Mouse (Mus musculus): Measurements from ENCODE around the gene Acad10. TPM values are rescaled to one million over a fixed set of nuclear protein-coding genes. Genes with fewer than 3 reads are reported as not detected.
"Not testable (repeated sequence)": the region's sequence is repeated elsewhere in the genome, so short reads cannot be mapped to it uniquely, and the experiment has no call there.

The Acad10 gene
- total RNA-seq, 1 experiment from 2014 or later, result 4.1 TPM

DNA sequence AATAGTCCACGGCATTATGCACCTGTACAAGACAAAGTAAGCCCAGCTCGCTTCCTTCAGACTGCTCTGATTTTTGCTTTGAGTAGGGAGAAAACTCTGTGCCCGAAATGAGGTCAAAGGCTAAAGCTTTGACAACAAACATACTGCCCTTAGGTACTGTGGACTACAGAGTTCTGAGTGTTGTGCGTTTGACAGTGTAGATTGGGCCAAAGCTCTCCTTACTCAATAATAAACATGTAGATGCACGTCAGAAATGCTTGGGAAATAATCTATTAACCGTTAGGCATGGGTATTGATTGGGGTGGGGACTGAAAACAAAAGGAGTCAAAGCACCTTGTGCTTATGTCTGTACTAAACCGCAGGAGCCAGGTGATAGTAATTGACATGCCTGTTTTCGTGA lies 3.1 kb upstream of the Acad10 start:
- ATAC-seq (ENCODE audit: extremely low read depth, insufficient number of reproducible peaks, low FRiP score, poor library complexity, severe bottlenecking), result no peak

DNA sequence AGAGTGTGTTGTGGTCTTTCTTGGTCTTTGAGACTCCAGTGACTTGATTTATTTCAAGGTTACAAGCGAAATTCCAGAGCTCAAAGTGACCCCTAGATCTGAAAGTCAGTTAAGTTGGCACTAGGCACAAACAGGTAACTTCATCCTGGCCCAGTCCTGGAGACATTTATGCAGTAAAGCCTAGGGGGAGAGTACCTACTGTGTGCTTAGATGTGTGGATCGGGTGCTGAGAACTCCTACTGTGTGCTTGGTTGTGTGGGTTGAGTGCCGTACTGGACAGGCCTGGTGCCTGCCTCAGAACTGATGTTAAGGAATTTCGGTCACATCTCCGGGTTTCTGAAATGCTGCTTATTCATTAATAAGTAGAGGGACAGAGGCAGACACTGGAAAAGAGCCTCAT lies 1.2 kb upstream of the Acad10 start:
- no peak for ATAC-seq (ENCODE audit: extremely low read depth, insufficient number of reproducible peaks, low FRiP score, poor library complexity, severe bottlenecking)

DNA sequence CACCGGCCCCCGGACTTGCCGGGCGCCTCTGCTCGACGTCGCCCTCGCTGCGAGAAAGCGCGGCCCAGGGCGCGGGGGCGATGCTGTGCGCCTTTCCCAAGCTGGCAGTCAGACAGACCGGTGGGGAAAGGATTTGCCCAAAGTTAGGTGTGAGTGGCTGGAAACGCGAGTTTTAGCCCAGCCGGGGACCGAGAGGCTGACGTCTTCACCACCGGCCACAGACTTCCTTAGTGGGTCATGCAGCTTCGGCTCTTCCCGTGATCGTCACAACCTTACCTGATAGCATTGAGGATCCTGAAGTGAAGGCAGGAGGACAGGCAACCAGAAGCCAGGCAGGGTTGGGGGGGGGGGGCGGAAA lies 562 bp upstream of the Acad10 start:
- ATAC-seq (ENCODE audit: extremely low read depth, insufficient number of reproducible peaks, low FRiP score, poor library complexity, severe bottlenecking), result peak; percentile 14; the same call in 1 of the 2 replicates

DNA sequence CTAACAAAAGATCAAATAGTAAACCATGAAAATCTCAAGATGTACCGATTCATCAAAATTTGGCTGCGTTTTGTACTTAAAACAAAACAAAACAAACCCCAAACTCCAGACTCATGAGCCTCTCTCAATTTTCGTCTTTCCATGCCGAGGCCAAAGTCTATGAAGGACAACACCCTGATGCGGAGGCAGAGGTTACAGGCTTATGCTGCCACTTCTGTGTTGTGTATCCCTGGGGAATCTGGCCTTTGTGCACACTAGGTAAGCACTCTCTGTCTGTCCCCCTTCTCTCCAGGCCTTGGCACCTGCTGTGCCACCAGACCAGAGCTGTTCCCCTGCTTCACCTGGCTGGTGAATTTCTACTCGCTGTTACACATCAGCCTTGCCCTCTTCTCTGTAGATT lies 2.7 kb downstream of the Acad10 start:
- not testable (repeated sequence) for ATAC-seq (ENCODE audit: extremely low read depth, insufficient number of reproducible peaks, low FRiP score, poor library complexity, severe bottlenecking)

DNA sequence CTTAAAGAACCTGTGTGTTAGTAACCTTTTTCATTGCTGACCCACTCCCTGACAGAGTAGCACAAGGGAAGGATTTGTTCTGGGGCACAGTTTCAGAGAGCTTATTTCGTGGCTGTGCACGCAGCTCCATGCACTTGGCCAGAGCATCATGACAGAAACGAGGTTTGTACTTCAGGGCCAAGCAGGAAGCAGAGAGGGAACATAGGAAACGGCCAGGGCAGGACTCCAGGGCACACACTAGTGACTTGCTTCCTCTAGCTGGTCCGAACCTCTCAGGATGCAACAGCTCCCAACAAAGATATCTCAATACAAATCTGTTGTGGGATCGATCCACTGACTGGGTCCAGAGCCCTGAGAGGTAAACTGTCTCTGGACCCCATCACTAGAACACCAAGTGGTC lies 3.4 kb downstream of the Acad10 start:
- ATAC-seq (ENCODE audit: extremely low read depth, insufficient number of reproducible peaks, low FRiP score, poor library complexity, severe bottlenecking), result not testable (repeated sequence)

DNA sequence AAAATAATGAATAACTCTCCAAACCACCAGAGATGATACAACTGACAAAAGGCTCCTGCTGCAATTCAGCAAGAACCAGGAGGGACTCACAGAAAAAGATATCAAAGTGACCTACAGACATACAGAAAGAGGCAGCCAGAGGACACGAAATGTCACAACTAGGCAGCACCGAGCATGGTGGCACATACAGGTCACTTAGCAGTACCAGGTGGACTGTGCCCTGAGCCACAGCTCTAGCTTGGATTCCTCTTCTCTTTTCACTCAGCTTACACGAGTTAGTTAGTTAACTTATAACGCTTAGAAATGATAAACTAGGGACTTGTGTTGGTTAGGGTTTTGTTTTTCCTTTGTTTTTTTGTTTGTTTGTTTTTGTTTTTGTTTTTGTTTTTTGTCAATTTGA lies 5.8 kb downstream of the Acad10 start:
- ATAC-seq (ENCODE audit: extremely low read depth, insufficient number of reproducible peaks, low FRiP score, poor library complexity, severe bottlenecking), result no peak

DNA sequence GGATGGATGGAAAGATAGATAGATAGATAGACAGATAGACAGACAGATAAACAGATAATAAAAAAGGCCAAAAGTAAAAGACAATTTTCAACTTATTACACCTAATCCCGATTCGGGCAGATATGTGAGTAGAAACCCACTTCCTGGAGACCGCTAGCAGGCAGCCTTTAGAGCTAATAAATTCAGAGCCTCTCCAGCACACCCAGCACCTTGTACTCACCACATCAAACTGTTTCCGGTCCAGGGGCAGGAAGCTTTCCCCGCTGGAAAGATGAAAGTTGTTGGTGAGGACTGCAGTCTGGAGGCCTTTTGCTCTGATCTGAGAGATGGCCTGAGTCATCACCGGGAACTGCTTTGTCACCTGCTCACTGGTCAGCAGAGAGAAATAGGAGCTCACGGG lies 11.2 kb downstream of the Acad10 start:
- no peak for ATAC-seq (ENCODE audit: extremely low read depth, insufficient number of reproducible peaks, low FRiP score, poor library complexity, severe bottlenecking)

DNA sequence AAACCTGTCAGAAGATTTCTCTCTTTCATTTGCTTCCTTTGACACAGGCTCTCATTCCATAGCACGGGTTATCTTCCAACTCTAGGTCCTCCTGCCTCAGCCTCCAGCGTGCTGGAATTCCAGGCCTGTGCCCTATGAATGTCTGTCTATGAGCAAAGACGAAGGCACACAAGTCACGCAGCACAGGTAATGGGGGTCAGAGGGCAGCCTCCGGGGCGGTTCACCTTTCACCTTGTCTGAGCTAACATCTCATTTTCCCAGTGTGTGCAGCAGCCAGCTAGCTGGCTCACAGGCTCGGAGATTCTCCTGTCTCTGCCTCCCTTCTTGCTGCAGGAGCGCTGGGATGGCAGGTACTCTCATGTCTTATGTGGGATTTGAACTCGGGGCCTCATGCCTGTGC lies 20.7 kb downstream of the Acad10 start:
- no peak for ATAC-seq (ENCODE audit: extremely low read depth, insufficient number of reproducible peaks, low FRiP score, poor library complexity, severe bottlenecking)

DNA sequence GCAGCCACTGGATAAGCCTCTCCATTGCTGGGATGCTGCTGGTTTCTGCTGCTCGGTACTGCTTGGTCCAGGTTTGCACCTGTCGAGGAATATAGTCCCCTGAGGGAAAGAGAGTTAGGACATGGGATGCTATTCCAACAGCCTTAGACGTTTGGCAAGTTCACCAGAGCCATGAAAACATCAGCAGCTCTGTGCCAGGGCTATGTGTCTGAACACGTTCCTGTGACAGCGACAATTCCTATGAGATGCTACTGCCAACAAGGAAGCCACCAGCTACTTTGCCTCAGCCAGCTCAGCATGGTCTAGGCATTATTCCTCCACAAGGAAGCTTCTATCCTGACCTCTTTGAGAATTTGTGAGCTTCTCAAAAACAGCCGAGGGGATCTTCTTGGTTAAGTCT lies 23.0 kb downstream of the Acad10 start:
- no peak for ATAC-seq (ENCODE audit: extremely low read depth, insufficient number of reproducible peaks, low FRiP score, poor library complexity, severe bottlenecking)

DNA sequence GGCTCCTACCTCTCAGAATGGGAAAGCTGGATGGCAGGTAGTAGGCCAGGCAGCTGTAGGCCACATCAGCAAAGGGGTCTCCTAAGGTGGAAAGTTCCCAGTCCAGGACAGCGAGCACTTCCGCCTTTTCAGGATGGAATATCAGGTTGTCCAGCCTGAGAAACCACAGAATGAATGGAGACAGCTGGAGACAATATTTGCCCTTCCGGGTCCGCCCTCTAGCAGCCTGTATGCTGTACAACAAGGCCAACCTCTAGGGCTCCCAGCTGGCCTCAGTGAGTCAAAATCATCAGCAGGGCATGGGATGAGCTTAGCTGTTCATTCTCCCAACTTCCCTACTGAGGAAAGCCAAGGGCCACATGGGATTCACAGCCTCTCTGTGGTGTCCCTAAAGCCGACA lies 25.6 kb downstream of the Acad10 start:
- ATAC-seq (ENCODE audit: extremely low read depth, insufficient number of reproducible peaks, low FRiP score, poor library complexity, severe bottlenecking), result no peak

DNA sequence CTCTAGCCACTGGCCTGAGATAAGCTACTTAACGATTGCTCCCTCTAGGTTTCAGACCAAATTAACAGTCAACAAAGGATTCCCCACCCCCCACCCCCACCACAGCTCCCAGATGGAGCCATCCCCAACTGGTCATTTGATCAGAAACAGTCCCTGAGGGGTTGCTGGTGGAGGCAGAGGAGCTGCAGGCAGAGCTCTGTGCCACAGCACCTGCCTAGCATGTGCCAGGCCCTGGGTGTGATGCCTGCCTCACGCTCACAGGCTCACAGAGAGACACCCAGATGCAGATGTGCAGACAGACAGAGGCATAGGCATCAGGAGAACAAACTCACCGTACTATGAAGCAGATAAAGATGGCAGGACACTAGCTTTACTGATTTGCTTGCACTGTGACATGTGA lies 27.5 kb downstream of the Acad10 start:
- ATAC-seq (ENCODE audit: extremely low read depth, insufficient number of reproducible peaks, low FRiP score, poor library complexity, severe bottlenecking), result no peak

DNA sequence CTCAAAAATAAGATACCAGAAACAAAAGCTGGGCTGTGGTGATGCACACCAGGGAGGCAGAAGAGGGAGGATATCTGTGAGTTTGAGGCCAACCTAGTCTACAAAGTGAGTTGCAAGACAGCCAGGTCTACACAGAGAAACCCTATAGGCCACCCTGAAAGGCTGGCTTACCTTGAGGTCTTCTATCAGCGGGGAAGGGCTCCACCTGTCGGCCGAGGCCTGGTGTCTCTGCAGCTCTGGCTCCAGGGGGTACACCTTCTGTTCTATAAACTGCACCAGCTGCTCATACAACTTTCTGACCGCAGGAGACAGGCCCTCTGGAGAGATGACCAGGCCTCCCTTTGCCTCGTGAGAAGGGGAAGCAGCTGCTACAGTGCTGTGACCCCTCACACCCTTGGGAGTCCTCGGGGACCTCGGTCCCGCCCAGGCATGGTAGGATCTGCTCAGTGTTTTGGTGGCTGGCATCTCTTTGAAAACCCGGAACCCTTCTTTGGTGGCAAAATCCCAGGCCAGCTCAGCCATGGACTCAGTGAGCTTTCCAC lies 29.1 kb downstream of the Acad10 start:
- not testable (repeated sequence) for ATAC-seq (ENCODE audit: extremely low read depth, insufficient number of reproducible peaks, low FRiP score, poor library complexity, severe bottlenecking)

DNA sequence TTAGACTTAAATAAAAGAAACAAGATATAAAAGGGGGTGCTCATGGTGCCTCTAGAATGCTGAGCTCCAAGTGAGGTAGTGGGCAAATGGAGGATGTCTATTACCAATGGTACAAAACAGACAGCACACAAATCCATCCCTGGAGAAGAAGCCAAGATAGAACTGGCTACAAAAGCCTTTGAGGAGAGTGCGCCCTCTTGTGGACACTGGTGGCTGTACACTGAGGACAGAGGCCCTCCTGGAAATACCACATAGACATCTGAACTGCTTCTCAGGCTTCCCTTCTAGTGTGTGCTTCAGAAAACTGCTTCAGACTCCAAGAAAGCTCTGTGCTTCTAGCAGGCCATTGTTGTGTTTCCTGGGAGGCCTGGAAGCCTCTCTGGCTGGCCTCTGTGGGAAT lies 32.4 kb downstream of the Acad10 start:
- peak; percentile 70 for ATAC-seq (ENCODE audit: extremely low read depth, insufficient number of reproducible peaks, low FRiP score, poor library complexity, severe bottlenecking)

DNA sequence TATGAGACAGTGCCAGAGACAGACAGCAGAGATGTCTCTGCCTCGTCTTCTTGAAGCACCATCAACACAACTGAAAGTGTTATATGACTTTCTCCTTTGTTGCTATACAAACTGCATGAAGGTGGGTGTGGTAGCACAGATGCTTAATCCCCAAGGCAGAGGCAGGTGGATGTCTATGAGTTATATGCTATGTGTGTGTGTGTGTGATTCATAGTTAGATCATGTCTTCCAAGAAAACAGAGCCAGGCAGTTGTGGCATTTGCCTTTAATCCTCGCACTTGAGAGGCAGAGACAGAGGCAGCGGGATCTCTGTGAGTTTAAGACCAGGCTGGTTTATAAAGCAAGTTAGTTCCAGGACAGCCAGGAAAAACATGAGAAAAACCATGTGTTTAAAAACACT lies 37.1 kb downstream of the Acad10 start:
- ATAC-seq (ENCODE audit: extremely low read depth, insufficient number of reproducible peaks, low FRiP score, poor library complexity, severe bottlenecking), result no peak

DNA sequence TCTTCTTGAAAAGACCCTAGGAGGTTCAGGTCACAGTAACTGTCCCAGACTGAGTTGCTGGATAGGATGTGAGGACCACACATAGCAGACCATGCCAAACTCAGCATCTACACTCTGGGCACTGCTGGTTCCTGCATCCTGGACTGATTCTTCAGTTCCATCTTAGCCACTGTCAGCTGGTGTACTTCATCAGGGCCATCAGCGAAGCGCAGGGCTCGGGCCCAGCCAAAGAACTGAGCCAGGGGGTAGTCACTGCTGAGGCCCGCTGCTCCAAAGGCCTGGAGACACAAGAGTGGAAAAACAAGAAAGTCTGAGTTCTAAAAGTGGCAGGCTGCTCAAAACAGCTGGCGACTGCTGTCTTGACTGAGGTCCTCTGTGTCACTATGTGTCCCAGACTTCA lies 39.2 kb downstream of the Acad10 start:
- no peak for ATAC-seq (ENCODE audit: extremely low read depth, insufficient number of reproducible peaks, low FRiP score, poor library complexity, severe bottlenecking)

DNA sequence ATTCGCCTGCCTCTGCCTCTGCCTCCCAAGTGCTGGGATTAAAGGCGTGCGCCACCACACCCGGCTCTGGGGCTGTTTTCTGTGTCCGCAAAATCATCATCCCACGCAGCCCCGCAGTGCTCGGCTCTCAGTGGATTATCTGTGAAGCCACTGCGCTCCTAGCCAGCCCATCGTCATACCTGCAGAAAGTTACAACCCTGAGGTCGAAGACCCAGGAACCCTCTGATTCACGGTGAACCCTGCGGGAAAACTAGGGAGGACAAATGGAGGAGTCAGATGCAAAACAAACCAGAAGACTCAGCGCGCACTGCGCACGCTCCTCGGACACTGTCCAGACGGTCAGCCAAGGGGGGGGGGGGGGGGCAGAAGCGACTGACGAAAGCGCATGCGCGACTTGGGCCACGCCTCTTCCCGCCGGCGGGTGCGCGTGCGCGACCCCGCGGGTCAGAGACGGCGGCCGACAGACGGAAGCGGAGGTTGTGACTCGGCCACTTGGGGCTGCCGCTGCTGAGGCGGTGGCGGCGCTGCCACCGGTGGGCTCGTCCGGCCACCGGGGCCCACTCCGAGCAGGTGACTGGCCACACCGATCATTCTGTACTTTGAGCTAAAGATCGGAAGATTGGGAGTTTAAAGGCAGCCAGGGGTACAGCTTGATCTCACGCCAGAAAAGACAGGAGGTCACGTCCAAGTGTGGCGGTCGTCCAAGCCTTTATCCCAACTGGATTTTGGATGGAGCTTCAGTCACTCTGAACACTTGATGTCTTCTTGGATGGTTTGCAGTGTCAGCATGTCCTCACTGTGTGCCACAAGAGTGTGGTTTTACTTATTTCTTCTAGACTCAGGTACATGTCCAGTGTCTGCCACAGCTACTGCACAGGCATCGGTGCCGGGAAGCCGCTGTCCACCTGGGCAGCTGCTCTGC lies 41.5 kb downstream of the Acad10 start, which contains the start of gene Acad12:
Gene Acad12 (minus strand): TSS at position 347 of the 922 bp plus-strand sequence.
- ATAC-seq (ENCODE audit: extremely low read depth, insufficient number of reproducible peaks, low FRiP score, poor library complexity, severe bottlenecking), result peak; percentile 74

DNA sequence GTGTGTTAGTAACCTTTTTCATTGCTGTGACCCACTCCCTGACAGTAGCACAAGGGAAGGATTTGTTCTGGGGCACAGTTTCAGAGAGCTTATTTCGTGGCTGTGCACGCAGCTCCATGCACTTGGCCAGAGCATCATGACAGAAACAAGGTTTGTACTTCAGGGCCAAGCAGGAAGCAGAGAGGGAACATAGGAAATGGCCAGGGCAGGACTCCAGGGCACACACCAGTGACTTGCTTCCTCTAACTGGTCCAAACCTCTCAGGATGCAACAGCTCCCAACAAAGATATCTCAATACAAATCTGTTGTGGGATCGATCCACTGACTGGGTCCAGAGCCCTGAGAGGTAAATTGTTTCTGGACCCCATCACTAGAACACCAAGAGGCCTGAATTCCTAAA lies 45.4 kb downstream of the Acad10 start:
- ATAC-seq (ENCODE audit: extremely low read depth, insufficient number of reproducible peaks, low FRiP score, poor library complexity, severe bottlenecking), result not testable (repeated sequence)

DNA sequence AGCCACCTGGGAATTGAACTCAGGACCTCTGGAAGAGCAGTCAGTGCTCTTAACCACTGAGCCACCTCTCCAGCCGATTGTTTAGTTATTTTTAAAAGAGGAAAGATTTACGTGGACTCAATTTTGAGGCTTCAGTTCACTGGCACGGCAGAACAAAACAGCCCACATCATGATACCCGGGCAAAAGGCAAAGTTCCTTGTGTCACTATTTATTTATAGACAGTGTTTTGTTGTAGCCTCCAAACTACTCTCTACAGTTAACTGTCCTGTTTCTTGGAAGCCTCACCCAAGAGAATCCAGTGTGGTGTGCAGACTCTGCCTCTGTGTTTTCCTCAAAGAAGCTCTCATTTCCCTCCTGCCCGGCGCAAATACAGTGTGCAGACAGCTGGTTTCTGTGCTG lies 48.3 kb downstream of the Acad10 start:
- ATAC-seq (ENCODE audit: extremely low read depth, insufficient number of reproducible peaks, low FRiP score, poor library complexity, severe bottlenecking), result no peak

DNA sequence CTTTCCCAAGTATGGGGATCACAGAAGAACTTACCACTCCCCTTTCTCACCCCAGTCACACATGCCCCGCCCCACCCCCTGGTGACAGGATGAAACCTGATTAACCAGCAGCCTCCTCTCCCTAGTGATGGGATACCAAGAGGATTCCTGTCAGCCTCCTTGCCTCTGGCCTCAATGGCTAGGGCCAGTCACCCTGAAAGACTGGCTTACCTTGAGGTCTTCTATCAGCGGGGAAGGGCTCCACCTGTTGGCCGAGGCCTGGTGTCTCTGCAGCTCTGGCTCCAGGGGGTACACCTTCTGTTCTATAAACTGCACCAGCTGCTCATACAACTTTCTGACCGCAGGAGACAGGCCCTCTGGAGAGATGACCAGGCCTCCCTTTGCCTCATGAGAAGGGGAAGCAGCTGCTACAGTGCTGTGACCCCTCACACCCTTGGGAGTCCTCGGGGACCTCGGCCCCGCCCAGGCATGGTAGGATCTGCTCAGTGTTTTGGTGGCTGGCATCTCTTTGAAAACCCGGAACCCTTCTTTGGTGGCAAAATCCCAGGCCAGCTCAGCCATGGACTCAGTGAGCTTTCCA lies 50.7 kb downstream of the Acad10 start:
- peak; percentile 34; the same call in 1 of the 2 replicates for ATAC-seq (ENCODE audit: extremely low read depth, insufficient number of reproducible peaks, low FRiP score, poor library complexity, severe bottlenecking)

DNA sequence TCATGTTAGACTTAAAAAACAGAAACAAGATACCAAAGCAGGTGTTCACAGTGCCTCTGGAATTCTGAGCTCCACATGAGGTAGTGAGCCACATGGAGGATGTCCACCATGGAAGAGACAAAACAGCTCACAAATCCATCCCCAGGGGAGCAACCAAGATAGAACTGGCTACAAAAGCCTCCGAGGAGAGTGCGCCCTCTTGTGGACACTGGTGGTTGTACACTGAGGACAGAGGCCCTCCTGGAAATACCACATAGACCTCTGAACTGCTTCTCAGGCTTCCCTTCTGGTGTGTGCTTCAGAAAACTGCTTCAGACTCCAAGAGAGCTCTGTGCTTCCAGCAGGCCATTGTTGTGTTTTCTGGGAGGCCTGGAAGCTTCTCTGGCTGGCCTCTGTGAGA lies 54.2 kb downstream of the Acad10 start:
- ATAC-seq (ENCODE audit: extremely low read depth, insufficient number of reproducible peaks, low FRiP score, poor library complexity, severe bottlenecking), result peak; percentile 60; the same call in 1 of the 2 replicates

All from neutrophil, adult 5-6 weeks (primary cell).